Mouse (Mus musculus) limb, embryonic 14.5 days (tissue): Measurements from ENCODE around the gene Htr2a. TPM values are rescaled to one million over a fixed set of nuclear protein-coding genes. Genes with fewer than 3 reads are reported as not detected.

Experiments
- ATAC-seq: fragments of 200-750 bp; cut with Nextera tagmentation; 2 replicates; pipeline ENCODE4 v1.8.0; 2017; ENCODE audit warnings: low read depth, moderate number of reproducible peaks, moderate TSS enrichment; ENCODE audit not compliant: low FRiP score
- DNase-seq: peaks from one replicate; pipeline ENCODE4 v3.0.0-alpha.2; 2015; ENCODE audit warnings: low spot score
- H3K27ac ChIP-seq: fragments of 300-500 bp; sonication (generic); replicated peaks from 2 replicates; pipeline ENCODE4 v1.5.1; 2014; ENCODE audit warnings: low read depth, mild to moderate bottlenecking, low read length, moderate library complexity, mixed read lengths
- H3K27me3 ChIP-seq: fragments of 300-500 bp; sonication (generic); 2 replicates; pipeline ENCODE4 v1.6.1; 2014; ENCODE audit warnings: low read length, mixed read lengths; ENCODE audit not compliant: control insufficient read depth, insufficient read depth
- H3K36me3 ChIP-seq: fragments of 300-500 bp; sonication (generic); 2 replicates; pipeline ENCODE4 v1.6.1; 2014; ENCODE audit warnings: mild to moderate bottlenecking, low read length, moderate library complexity, mixed read lengths; ENCODE audit not compliant: control insufficient read depth, insufficient read depth
- H3K4me1 ChIP-seq: fragments of 300-500 bp; sonication (generic); 2 replicates; pipeline ENCODE4 v1.6.1; 2014; ENCODE audit warnings: antibody characterized with exemption, low read length, mixed read lengths; ENCODE audit not compliant: control insufficient read depth, insufficient read depth
- H3K4me2 ChIP-seq: fragments of 300-500 bp; sonication (generic); replicated peaks from 2 replicates; pipeline ENCODE4 v1.6.1; 2014; ENCODE audit warnings: low read depth, mild to moderate bottlenecking, low read length, moderate library complexity; ENCODE audit not compliant: severe bottlenecking
- H3K4me3 ChIP-seq: fragments of 300-500 bp; sonication (generic); replicated peaks from 2 replicates; pipeline ENCODE4 v1.5.1; 2014; ENCODE audit warnings: low read length
- H3K9ac ChIP-seq: fragments of 300-500 bp; sonication (generic); 2 replicates; pipeline ENCODE4 v1.6.1; 2014; ENCODE audit warnings: mild to moderate bottlenecking, low read depth, low read length, moderate library complexity; ENCODE audit not compliant: severe bottlenecking
- H3K9me3 ChIP-seq: fragments of 300-500 bp; sonication (generic); 2 replicates; pipeline ENCODE4 v1.6.1; 2016; ENCODE audit warnings: low read length; ENCODE audit not compliant: control insufficient read depth
- POLR2A ChIP-seq: fragments of 200-500 bp; IDR thresholded peaks from 2 replicates; pipeline ENCODE4 v1.8.0; 2012; ENCODE audit warnings: inconsistent platforms, mild to moderate bottlenecking, moderate library complexity, borderline replicate concordance; ENCODE audit not compliant: insufficient read depth, insufficient read length; ENCODE audit errors: extremely low read depth
- WGBS: fragments of 180-500 bp; shearing (Covaris S2); extraction: QIAGEN DNeasy Blood & Tissue Kit; methylation state at CpG from one replicate; pipeline ENCODE4 v1.1.7; 2014; 5-methylcytosine and 5-hydroxymethylcytosine counted together
- polyA plus RNA-seq, 2 experiments: library from polyadenylated mRNA; depleted of rRNA in 1 of 2; stranded (reverse) in 1 of 2; unstranded in 1 of 2; fragments of >200 nt; fragmentation: Nextera tagmentation in 1 of 2; extraction: Ambion mirVana in 1 of 2; gene quantifications; 2 replicates each; pipeline versions ENCODE4 v1.2.1 to v1.2.3; 2012 to 2014

The Htr2a gene
- polyA plus RNA-seq, 2 experiments = 1.2 to 1.8 TPM

DNA sequence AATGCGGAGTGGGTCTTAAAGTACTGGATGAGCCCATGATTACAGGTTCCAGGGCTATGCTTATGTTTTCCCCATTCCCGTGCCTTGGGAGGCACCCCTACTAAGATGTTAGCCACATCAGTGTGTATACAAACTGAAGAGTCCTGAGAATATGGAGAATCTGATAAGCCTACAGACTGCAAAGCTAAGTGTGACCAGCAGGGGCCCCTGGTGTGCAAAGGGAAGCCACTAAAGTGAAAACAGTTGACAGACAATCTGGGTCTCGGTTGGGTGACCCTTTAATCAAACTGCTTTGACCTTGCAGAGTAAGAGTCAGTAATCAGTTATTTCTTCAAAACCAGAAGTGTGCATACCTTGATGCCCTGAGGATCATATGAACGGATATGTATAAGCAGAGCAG, 21.8 kb upstream of the Htr2a start:
- Histone ChIP-seq H3K27ac (no peak overlapping the region), H3K36me3 (no peaks in the 10 kb centered on the region), H3K9ac (no peak overlapping the region), H3K4me3 (no peak overlapping the region), H3K4me2 (no peak overlapping the region), H3K4me1 (no peaks in the 10 kb centered on the region), H3K9me3 (peaks cover 6% of the 10 kb centered on the region; the same call in 1 of the 2 replicates), H3K27me3 (no peaks in the 10 kb centered on the region)
- no peak for ATAC-seq
- DNase-seq = no peak
- TF ChIP-seq POLR2A = no peak
- WGBS = 61% methylated on average over 4 of the region's 4 CpGs

DNA sequence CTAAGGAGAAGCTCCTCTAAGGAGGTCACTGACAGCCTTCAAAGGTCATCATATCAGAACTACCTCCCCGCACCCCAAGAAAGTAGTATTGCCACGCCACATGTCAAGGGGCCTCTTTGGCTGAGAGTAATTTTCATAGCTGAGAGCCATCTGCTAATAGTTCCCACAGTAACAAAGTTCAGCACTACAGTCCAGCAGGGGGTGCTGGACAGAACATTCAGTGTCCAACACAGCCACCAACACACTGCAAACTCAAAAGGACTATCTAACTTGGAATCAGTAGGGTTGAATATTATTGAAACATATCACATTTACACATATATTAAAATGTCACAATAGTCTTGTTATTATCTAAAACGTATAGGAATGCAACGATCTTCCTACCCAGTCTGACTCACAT, 2.6 kb upstream of the Htr2a start:
- Histone ChIP-seq H3K9me3 (no peaks in the 10 kb centered on the region), H3K4me2 (no peak overlapping the region), H3K27ac (no peak overlapping the region), H3K4me1 (peaks cover 4% of the 10 kb centered on the region; the same call in 1 of the 2 replicates), H3K4me3 (no peak overlapping the region), H3K9ac (no peak overlapping the region), H3K27me3 (peaks cover 16% of the 10 kb centered on the region), H3K36me3 (no peaks in the 10 kb centered on the region)
- TF ChIP-seq POLR2A = no peak
- no peak for ATAC-seq
- WGBS = 80% methylated on average over 4 of the region's 4 CpGs
- DNase-seq = no peak

- ATAC-seq = no peak
- 19% methylated on average over 17 of the region's 17 CpGs for WGBS
- Histone ChIP-seq H3K9me3 (no peaks in the 10 kb centered on the region), H3K36me3 (no peaks in the 10 kb centered on the region), H3K9ac (peak overlapping the region; percentile 46), H3K4me1 (peaks cover 6% of the 10 kb centered on the region; the same call in 1 of the 2 replicates), H3K27me3 (peaks cover 18% of the 10 kb centered on the region), H3K4me3 (peak overlapping the region; percentile 29), H3K4me2 (peak overlapping the region; percentile 71), H3K27ac (no peak overlapping the region)
- TF ChIP-seq POLR2A = no peak
- no peak for DNase-seq
Measured at GRCm38 (mm10) chr14:74641668-74642230, 1.1 kb downstream of the Htr2a start.

DNA sequence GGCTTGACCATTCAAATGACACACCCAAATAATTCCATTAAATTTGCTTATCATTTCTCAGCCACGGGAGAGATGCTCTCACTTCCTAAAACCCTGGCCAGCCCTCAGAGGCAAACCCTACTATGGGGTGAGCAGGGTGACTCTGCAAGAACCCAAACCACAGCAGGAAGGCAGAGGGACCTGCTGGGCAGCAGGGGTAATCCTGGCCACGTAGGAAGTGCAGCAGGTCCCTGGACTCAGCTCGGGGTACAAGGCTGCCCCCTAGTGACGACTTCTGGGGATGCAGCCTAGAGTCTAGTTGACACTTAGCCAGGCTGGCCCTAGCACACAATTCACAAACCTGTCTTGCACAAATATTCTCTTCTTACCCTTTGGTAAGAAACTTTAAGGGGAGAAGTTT, 2.7 kb downstream of the Htr2a start:
- 2% methylated on average over 4 of the region's 4 CpGs for WGBS
- DNase-seq = peak; percentile 66

GRCm38 (mm10) chr14:74646107-74646793, 5.6 kb downstream of the Htr2a start:
- 67% methylated on average over 11 of the region's 11 CpGs for WGBS
- H3K36me3 ChIP-seq = no peaks in the 10 kb centered on the region
- H3K27ac ChIP-seq = no peak overlapping the region
- H3K9me3 ChIP-seq = no peaks in the 10 kb centered on the region
- TF ChIP-seq POLR2A = no peak
- no peak overlapping the region for H3K4me2 ChIP-seq
- H3K4me3 ChIP-seq = no peak overlapping the region
- 0 out of 2 replicates have a peak, but pooled peaks cover 3% of the 10 kb centered on the region for H3K4me1 ChIP-seq
- H3K27me3 ChIP-seq = peaks cover 13% of the 10 kb centered on the region; the same call in 1 of the 2 replicates
- H3K9ac ChIP-seq = no peak overlapping the region
- DNase-seq (no peak), ATAC-seq (no peak)

More for the DNA sequence above, 2.7 kb downstream of the Htr2a start:
- Histone ChIP-seq H3K4me1 (peaks cover 6% of the 10 kb centered on the region; the same call in 1 of the 2 replicates), H3K9me3 (no peaks in the 10 kb centered on the region), H3K36me3 (no peaks in the 10 kb centered on the region), H3K27ac (no peak overlapping the region), H3K9ac (no peak overlapping the region), H3K27me3 (peaks cover 18% of the 10 kb centered on the region), H3K4me2 (peak overlapping the region; percentile 71), H3K4me3 (peak overlapping the region; percentile 29)
- peak; percentile 51; the same call in 1 of the 2 replicates for ATAC-seq
- TF ChIP-seq POLR2A = no peak
